Mouse (Mus musculus) cerebellum, postnatal 10 days (tissue): ENCODE data around the gene Cnn1.
"Not testable (repeated sequence)": the region's sequence is repeated elsewhere in the genome, so short reads cannot be mapped to it uniquely, and the experiment has no call there.

ENCODE experiments used
- DNase-seq, 2 experiments: peaks; one replicate each; pipeline ENCODE4 v3.0.0; 2021; ENCODE audit warnings: mixed read lengths in 2 of 2

The Cnn1 gene

GRCm38 (mm10) chr9:22131226-22131981, 32.4 kb downstream of the Cnn1 start:
- DNase-seq = peak; percentile 10 to 20

GRCm38 (mm10) chr9:22132220-22132619, 33.2 kb downstream of the Cnn1 start:
- no peak for DNase-seq

- DNase-seq = no peak
Observed at GRCm38 (mm10) chr9:22134246-22134890, 35.4 kb downstream of the Cnn1 start.

- DNase-seq = peak; percentile 58 to 61
Observed at GRCm38 (mm10) chr9:22134988-22135643, 36.1 kb downstream of the Cnn1 start.

GRCm38 (mm10) chr9:22135644-22136390, 36.8 kb downstream of the Cnn1 start, which contains the start of gene Acp5:
Gene Acp5 (minus strand): TSS chr9:22135711.
- no peak for DNase-seq

GRCm38 (mm10) chr9:22136765-22137547, 37.9 kb downstream of the Cnn1 start:
- no peak for DNase-seq

- DNase-seq = peak; percentile 65 to 72
Observed at GRCm38 (mm10) chr9:22138480-22138879, 39.5 kb downstream of the Cnn1 start.

GRCm38 (mm10) chr9:22139746-22140145, 40.7 kb downstream of the Cnn1 start:
- peak; percentile 69 to 72 for DNase-seq

- peak; percentile 96 to 98 for DNase-seq
Observed at GRCm38 (mm10) chr9:22143108-22144037, 44.4 kb downstream of the Cnn1 start.

GRCm38 (mm10) chr9:22144304-22144965, 45.4 kb downstream of the Cnn1 start:
- DNase-seq = no peak

- DNase-seq = no peak
Observed at GRCm38 (mm10) chr9:22149426-22150248, 50.6 kb downstream of the Cnn1 start.

- not testable (repeated sequence) for DNase-seq
Observed at GRCm38 (mm10) chr9:22150249-22150693, 51.3 kb downstream of the Cnn1 start.

- DNase-seq = no peak
Observed at GRCm38 (mm10) chr9:22150946-22151345, 51.9 kb downstream of the Cnn1 start.

GRCm38 (mm10) chr9:22153810-22154209, 54.8 kb downstream of the Cnn1 start:
- peak in 1 of 2 experiments; percentile 28 for DNase-seq

- DNase-seq = peak; percentile 85 to 88
Observed at GRCm38 (mm10) chr9:22155614-22156013, 56.6 kb downstream of the Cnn1 start.

- peak; percentile 100 for DNase-seq
Observed at GRCm38 (mm10) chr9:22156497-22157245, 57.7 kb downstream of the Cnn1 start, which contains the start of gene Pigyl. Gene Pigyl (plus strand): TSS chr9:22156846.

- peak; percentile 42 to 44 for DNase-seq
Observed at GRCm38 (mm10) chr9:22157516-22158265, 58.7 kb downstream of the Cnn1 start.
